Mouse (Mus musculus): Measurements from ENCODE around the gene Aff2. TPM values are rescaled to one million over a fixed set of nuclear protein-coding genes. Genes with fewer than 3 reads are reported as not detected.

The Aff2 gene
- polyA plus RNA-seq, 1 experiment from 2014 or later = 5.9 TPM

- Histone ChIP-seq H3K9me3 (no peaks in the 10 kb centered on the region), H3K27me3 (replicated peaks) (no peaks in the 10 kb centered on the region), H3K9ac (no peak overlapping the region), H3K4me3 (no peak overlapping the region), H3K4me2 (no peak overlapping the region), H3K4me1 (no peaks in the 10 kb centered on the region), H3K27ac (replicated peaks) (no peak overlapping the region), H3K36me3 (no peaks in the 10 kb centered on the region)
- WGBS = 77% methylated on average over 2 of the region's 2 CpGs
- ATAC-seq (ENCODE audit: extremely low read depth, insufficient number of reproducible peaks, low FRiP score, low TSS enrichment) = no peak
These were observed 441.9 kb downstream of the Aff2 start for GRCm38 (mm10) chrX:69801890-69802439.

GRCm38 (mm10) chrX:69802481-69802880 is 442.4 kb downstream of the Aff2 start:
- Histone ChIP-seq H3K27me3 (replicated peaks) (no peaks in the 10 kb centered on the region), H3K9me3 (no peaks in the 10 kb centered on the region), H3K4me1 (no peaks in the 10 kb centered on the region), H3K27ac (replicated peaks) (no peak overlapping the region), H3K9ac (no peak overlapping the region), H3K4me2 (no peak overlapping the region), H3K4me3 (no peak overlapping the region), H3K36me3 (no peaks in the 10 kb centered on the region)
- ATAC-seq (ENCODE audit: extremely low read depth, insufficient number of reproducible peaks, low FRiP score, low TSS enrichment) = no peak
- 73% methylated on average over 3 of the region's 3 CpGs for WGBS

GRCm38 (mm10) chrX:69811798-69812197 is 451.7 kb downstream of the Aff2 start:
- no peak overlapping the region for H3K9ac ChIP-seq
- no peaks in the 10 kb centered on the region for H3K9me3 ChIP-seq
- no peaks in the 10 kb centered on the region for H3K4me1 ChIP-seq
- no peaks in the 10 kb centered on the region for H3K27me3 ChIP-seq (replicated peaks)
- H3K4me3 ChIP-seq = no peak overlapping the region
- H3K27ac ChIP-seq (replicated peaks) = no peak overlapping the region
- no peak for ATAC-seq (ENCODE audit: extremely low read depth, insufficient number of reproducible peaks, low FRiP score, low TSS enrichment)
- 78% methylated on average over 4 of the region's 4 CpGs for WGBS
- no peak overlapping the region for H3K4me2 ChIP-seq
- H3K36me3 ChIP-seq = no peaks in the 10 kb centered on the region

GRCm38 (mm10) chrX:69815054-69815453 is 455.0 kb downstream of the Aff2 start:
- no peaks in the 10 kb centered on the region for H3K4me1 ChIP-seq
- ATAC-seq (ENCODE audit: extremely low read depth, insufficient number of reproducible peaks, low FRiP score, low TSS enrichment) = no peak
- H3K27me3 ChIP-seq (replicated peaks) = no peaks in the 10 kb centered on the region
- H3K36me3 ChIP-seq = no peaks in the 10 kb centered on the region
- no peak overlapping the region for H3K9ac ChIP-seq
- H3K4me3 ChIP-seq = no peak overlapping the region
- H3K4me2 ChIP-seq = no peak overlapping the region
- H3K27ac ChIP-seq (replicated peaks) = no peak overlapping the region
- no peaks in the 10 kb centered on the region for H3K9me3 ChIP-seq
- 76% methylated on average over 2 of the region's 2 CpGs for WGBS

GRCm38 (mm10) chrX:69817679-69818078 is 457.6 kb downstream of the Aff2 start:
- Histone ChIP-seq H3K9ac (no peak overlapping the region), H3K9me3 (no peaks in the 10 kb centered on the region), H3K27me3 (replicated peaks) (no peaks in the 10 kb centered on the region), H3K4me3 (no peak overlapping the region), H3K4me1 (no peaks in the 10 kb centered on the region), H3K4me2 (no peak overlapping the region), H3K36me3 (no peaks in the 10 kb centered on the region), H3K27ac (replicated peaks) (no peak overlapping the region)
- WGBS = 86% methylated on average over 3 of the region's 3 CpGs
- ATAC-seq (ENCODE audit: extremely low read depth, insufficient number of reproducible peaks, low FRiP score, low TSS enrichment) = no peak

- Histone ChIP-seq H3K4me2 (no peak overlapping the region), H3K4me3 (no peak overlapping the region), H3K4me1 (no peaks in the 10 kb centered on the region)
These were observed 458.1 kb downstream of the Aff2 start for GRCm38 (mm10) chrX:69818188-69818587.

GRCm38 (mm10) chrX:69867601-69868000 is 507.5 kb downstream of the Aff2 start:
- no peaks in the 10 kb centered on the region for H3K36me3 ChIP-seq
- no peaks in the 10 kb centered on the region for H3K27me3 ChIP-seq (replicated peaks)
- H3K4me1 ChIP-seq = no peaks in the 10 kb centered on the region
- H3K9ac ChIP-seq = no peak overlapping the region
- no peak overlapping the region for H3K4me2 ChIP-seq
- no peak overlapping the region for H3K4me3 ChIP-seq
- H3K9me3 ChIP-seq = no peaks in the 10 kb centered on the region
- no peak for ATAC-seq (ENCODE audit: extremely low read depth, insufficient number of reproducible peaks, low FRiP score, low TSS enrichment)
- 73% methylated on average over 5 of the region's 5 CpGs for WGBS
- no peak overlapping the region for H3K27ac ChIP-seq (replicated peaks)

More at GRCm38 (mm10) chrX:69818188-69818587, 458.1 kb downstream of the Aff2 start:
- H3K27me3 ChIP-seq (replicated peaks) = no peaks in the 10 kb centered on the region
- H3K9me3 ChIP-seq = no peaks in the 10 kb centered on the region
- H3K36me3 ChIP-seq = no peaks in the 10 kb centered on the region
- no peak overlapping the region for H3K9ac ChIP-seq
- WGBS = 62% methylated on average over 5 of the region's 5 CpGs
- ATAC-seq (ENCODE audit: extremely low read depth, insufficient number of reproducible peaks, low FRiP score, low TSS enrichment) = no peak
- no peak overlapping the region for H3K27ac ChIP-seq (replicated peaks)

GRCm38 (mm10) chrX:69891713-69892112 is 531.6 kb downstream of the Aff2 start:
- Histone ChIP-seq H3K4me3 (no peak overlapping the region), H3K9ac (no peak overlapping the region), H3K27me3 (replicated peaks) (no peaks in the 10 kb centered on the region), H3K4me2 (no peak overlapping the region), H3K9me3 (no peaks in the 10 kb centered on the region), H3K4me1 (no peaks in the 10 kb centered on the region), H3K27ac (replicated peaks) (no peak overlapping the region), H3K36me3 (no peaks in the 10 kb centered on the region)
- no peak for ATAC-seq (ENCODE audit: extremely low read depth, insufficient number of reproducible peaks, low FRiP score, low TSS enrichment)
- 67% methylated on average over 3 of the region's 3 CpGs for WGBS

Measured in heart, embryonic 13.5 days (tissue).